Mouse (Mus musculus) lung, postnatal 0 days (tissue): Measurements from ENCODE around the gene Grm8. TPM values are rescaled to one million over a fixed set of nuclear protein-coding genes. Genes with fewer than 3 reads are reported as not detected.

Source experiments
- ATAC-seq: fragments of 200-750 bp; cut with Nextera tagmentation; 2 replicates; pipeline ENCODE4 v1.8.0; 2017; ENCODE audit warnings: moderate library complexity
- DNase-seq: peaks from one replicate; pipeline ENCODE4 v3.0.0-alpha.2; 2016; ENCODE audit warnings: low spot score
- H3K27ac ChIP-seq: fragments of 300-500 bp; sonication (generic); 2 replicates; pipeline ENCODE4 v1.5.1; 2014; ENCODE audit warnings: antibody characterized with exemption, mild to moderate bottlenecking, low read length, mixed read lengths
- H3K27me3 ChIP-seq: fragments of 300-500 bp; sonication (generic); replicated peaks from 2 replicates; pipeline ENCODE4 v1.6.1; 2014; ENCODE audit warnings: low read length, mixed read lengths; ENCODE audit not compliant: insufficient read depth
- H3K36me3 ChIP-seq: fragments of 300-500 bp; sonication (generic); 2 replicates; pipeline ENCODE4 v1.6.1; 2014; ENCODE audit warnings: low read length, mixed read lengths; ENCODE audit not compliant: insufficient read depth
- H3K4me1 ChIP-seq: fragments of 300-500 bp; sonication (generic); 2 replicates; pipeline ENCODE4 v1.6.1; 2014; ENCODE audit warnings: antibody characterized with exemption, low read depth, low read length, mixed read lengths; ENCODE audit not compliant: insufficient read depth
- H3K4me2 ChIP-seq: fragments of 300-500 bp; sonication (generic); replicated peaks from 2 replicates; pipeline ENCODE4 v1.6.1; 2014; ENCODE audit warnings: low read depth, mild to moderate bottlenecking, low read length, moderate library complexity, mixed read lengths
- H3K4me3 ChIP-seq: fragments of 300-500 bp; sonication (generic); 2 replicates; pipeline ENCODE4 v1.5.1; 2014; ENCODE audit warnings: low read depth, low read length
- H3K9ac ChIP-seq: fragments of 300-500 bp; sonication (generic); replicated peaks from 2 replicates; pipeline ENCODE4 v1.6.1; 2014; ENCODE audit warnings: low read depth, mild to moderate bottlenecking
- H3K9me3 ChIP-seq: fragments of 300-500 bp; sonication (generic); 2 replicates; pipeline ENCODE4 v1.6.1; 2016; ENCODE audit warnings: low read length, mixed read lengths
- CTCF ChIP-seq: IDR thresholded peaks from 2 replicates; pipeline ENCODE4 v1.5.1; 2016; ENCODE audit warnings: antibody characterized with exemption, mild to moderate bottlenecking
- EP300 ChIP-seq: IDR thresholded peaks from 2 replicates; pipeline ENCODE4 v1.6.1; 2016; ENCODE audit warnings: antibody characterized with exemption, mild to moderate bottlenecking, control low read depth
- WGBS: fragments of 180-500 bp; shearing (Covaris S2); extraction: QIAGEN DNeasy Blood & Tissue Kit; methylation state at CpG from one replicate; pipeline ENCODE4 v1.1.7; 2014; 5-methylcytosine and 5-hydroxymethylcytosine counted together
- polyA plus RNA-seq: library from polyadenylated mRNA; unstranded; fragments of >200 nt; fragmentation: Nextera tagmentation; extraction: Ambion mirVana; gene quantifications from 2 replicates; pipeline ENCODE4 v1.2.1, GENCODE M21; 2015

Grm8 gene
- polyA plus RNA-seq, 1 experiment from 2014 or later = not detected

DNA sequence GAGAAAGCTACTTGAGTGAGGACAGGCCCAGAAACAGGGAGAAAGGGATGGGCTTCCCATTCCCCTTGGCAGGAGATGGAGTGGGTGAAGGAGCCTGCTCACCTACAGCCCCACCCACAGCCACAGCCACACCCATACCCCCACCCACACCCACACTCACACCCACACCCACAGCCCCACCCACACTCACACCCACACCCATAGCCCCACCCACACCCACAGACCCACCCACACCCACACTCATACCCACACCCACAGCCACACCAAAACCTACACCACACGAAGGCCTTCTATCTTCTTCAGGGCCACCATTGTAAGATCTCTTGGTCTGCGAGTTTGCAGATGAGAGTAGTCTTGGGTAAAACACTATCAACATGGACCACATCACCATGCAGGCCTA is 137.7 kb downstream of the Grm8 start:
- no peak overlapping the region for H3K4me2 ChIP-seq
- WGBS = 92% methylated on average over 2 of the region's 2 CpGs

DNA sequence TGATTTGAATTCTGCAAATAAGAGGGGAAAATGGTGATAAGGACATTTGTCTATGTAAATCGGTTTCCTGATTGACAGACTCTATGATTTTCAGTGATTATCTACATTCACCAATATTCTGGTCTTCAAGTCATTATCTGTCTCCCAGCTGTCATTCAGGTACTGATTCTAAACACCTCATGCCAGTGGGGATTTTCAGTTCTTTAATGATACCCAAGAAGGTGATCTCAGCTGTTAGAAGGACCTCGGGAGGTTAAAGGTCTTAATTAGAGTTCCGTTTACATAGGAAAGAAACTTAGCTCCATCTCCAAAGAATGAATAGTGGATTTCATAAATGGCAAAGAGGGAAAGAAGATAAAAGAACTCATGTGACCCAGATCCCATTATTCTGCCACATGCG is 143.7 kb downstream of the Grm8 start:
- Histone ChIP-seq H3K9ac (no peak overlapping the region), H3K27ac (no peak overlapping the region), H3K36me3 (no peaks in the 10 kb centered on the region), H3K9me3 (no peaks in the 10 kb centered on the region), H3K4me3 (no peak overlapping the region), H3K4me1 (no peaks in the 10 kb centered on the region), H3K27me3 (no peaks in the 10 kb centered on the region), H3K4me2 (no peak overlapping the region)
- TF ChIP-seq CTCF (no peak), EP300 (no peak)
- no peak for DNase-seq
- 73% methylated on average over 4 of the region's 4 CpGs for WGBS
- ATAC-seq = no peak

More for the DNA sequence above, 137.7 kb downstream of the Grm8 start:
- TF ChIP-seq CTCF (no peak), EP300 (no peak)
- Histone ChIP-seq H3K9me3 (no peaks in the 10 kb centered on the region), H3K36me3 (no peaks in the 10 kb centered on the region), H3K27ac (no peak overlapping the region), H3K9ac (no peak overlapping the region), H3K4me3 (no peak overlapping the region), H3K4me1 (no peaks in the 10 kb centered on the region), H3K27me3 (no peaks in the 10 kb centered on the region)
- ATAC-seq = no peak
- DNase-seq = no peak

DNA sequence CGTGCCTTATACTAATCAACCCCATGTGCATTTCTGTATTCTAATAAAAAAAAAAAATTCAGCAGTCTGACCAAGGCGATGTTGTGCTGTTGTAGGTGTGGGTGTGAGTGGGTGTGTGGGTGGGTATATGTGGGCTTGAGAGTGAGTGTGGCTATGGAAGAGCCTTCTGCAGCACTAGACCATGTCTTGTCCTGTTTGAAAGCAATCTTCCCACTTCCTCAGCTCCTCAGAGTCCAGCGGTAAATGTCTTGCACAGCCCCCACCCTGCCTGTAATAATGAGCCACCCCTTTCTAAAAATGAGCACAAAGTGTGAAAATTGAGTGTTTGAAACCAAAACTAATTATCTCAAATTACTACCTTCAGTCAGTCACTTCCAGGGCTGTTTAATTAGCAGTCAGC is 152.4 kb downstream of the Grm8 start:
- ATAC-seq (no peak), DNase-seq (no peak)
- WGBS = 83% methylated on average over 3 of the region's 3 CpGs
- TF ChIP-seq EP300 (no peak), CTCF (no peak)
- H3K27me3 ChIP-seq = no peaks in the 10 kb centered on the region
- H3K4me2 ChIP-seq = no peak overlapping the region
- H3K36me3 ChIP-seq = no peaks in the 10 kb centered on the region
- no peaks in the 10 kb centered on the region for H3K4me1 ChIP-seq
- H3K9me3 ChIP-seq = no peaks in the 10 kb centered on the region
- no peak overlapping the region for H3K4me3 ChIP-seq
- no peak overlapping the region for H3K9ac ChIP-seq
- H3K27ac ChIP-seq = no peak overlapping the region

DNA sequence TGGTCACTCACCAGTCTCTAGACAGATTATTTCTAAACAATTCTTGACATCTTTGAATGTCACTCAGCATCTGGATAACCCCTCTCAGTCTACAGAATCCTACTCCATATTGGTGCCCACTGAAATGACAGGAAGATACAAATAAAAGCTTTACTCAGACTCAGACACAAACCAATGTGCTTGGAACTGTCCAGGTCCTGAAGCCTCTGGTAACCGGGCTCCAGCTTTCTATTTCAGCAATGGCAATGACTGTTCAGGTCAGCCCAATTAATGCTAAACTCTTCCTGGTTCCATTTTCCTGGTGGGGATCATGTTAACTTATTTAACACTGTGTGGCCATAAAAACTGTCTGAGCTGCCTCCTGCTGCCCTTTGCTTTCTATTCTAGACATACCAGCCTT is 153.0 kb downstream of the Grm8 start:
- no peak for DNase-seq
- Histone ChIP-seq H3K27me3 (no peaks in the 10 kb centered on the region), H3K4me2 (no peak overlapping the region), H3K9me3 (no peaks in the 10 kb centered on the region), H3K9ac (no peak overlapping the region), H3K36me3 (no peaks in the 10 kb centered on the region), H3K27ac (no peak overlapping the region), H3K4me3 (no peak overlapping the region), H3K4me1 (no peaks in the 10 kb centered on the region)
- WGBS = 28% methylated on average over 1 of the region's 1 CpGs
- no peak for ATAC-seq
- no peak for TF ChIP-seq CTCF
- TF ChIP-seq EP300 = no peak

DNA sequence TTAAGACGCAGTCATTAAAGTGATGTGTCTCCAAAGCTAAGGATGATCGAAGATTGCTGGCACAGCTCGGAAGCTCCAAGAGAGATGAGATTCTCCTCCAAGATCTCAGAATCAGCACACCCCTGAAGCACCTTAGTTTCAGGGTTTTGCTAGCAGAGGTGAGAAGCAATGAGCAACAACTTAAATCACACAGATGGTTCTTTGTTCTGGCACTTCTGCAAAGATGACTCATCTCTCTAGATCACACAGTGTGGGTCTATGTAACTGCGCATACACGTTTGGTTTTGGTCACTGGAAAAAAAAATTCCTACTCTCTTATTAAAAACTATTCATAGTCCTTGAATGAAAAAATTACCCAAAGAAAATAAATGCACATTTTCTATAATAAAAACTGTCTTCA is 157.6 kb downstream of the Grm8 start:
- H3K27me3 ChIP-seq = no peaks in the 10 kb centered on the region

DNA sequence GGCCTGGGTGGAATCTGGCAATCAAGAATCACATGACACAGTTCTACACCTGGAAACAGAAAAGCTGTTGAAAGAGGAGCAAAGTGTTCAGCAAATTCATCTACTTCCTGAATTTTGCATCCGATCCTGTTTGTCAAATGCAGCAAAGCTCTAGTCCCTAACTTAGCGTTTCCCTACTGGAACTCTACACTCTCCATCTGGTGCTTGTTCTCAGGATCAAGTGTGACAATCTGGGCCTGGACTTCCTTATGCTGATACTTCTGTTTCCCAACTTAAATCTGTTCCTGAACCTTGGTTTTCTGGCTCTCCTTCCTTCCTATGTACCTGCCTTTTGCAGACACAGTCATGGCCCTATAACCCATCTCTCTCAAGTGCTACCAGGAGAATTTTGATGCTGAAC is 166.1 kb downstream of the Grm8 start:
- Histone ChIP-seq H3K36me3 (no peaks in the 10 kb centered on the region), H3K27ac (no peak overlapping the region), H3K9me3 (no peaks in the 10 kb centered on the region), H3K4me2 (no peak overlapping the region), H3K4me3 (no peak overlapping the region), H3K4me1 (no peaks in the 10 kb centered on the region), H3K9ac (no peak overlapping the region), H3K27me3 (no peaks in the 10 kb centered on the region)
- DNase-seq = no peak
- WGBS = 81% methylated on average over 2 of the region's 2 CpGs
- ATAC-seq = no peak
- no peak for TF ChIP-seq CTCF
- TF ChIP-seq EP300 = no peak

More for the DNA sequence above, 157.6 kb downstream of the Grm8 start:
- Histone ChIP-seq H3K27ac (no peak overlapping the region), H3K4me1 (no peaks in the 10 kb centered on the region), H3K4me3 (no peak overlapping the region), H3K36me3 (no peaks in the 10 kb centered on the region), H3K9me3 (no peaks in the 10 kb centered on the region), H3K9ac (no peak overlapping the region), H3K4me2 (no peak overlapping the region)
- DNase-seq (no peak), ATAC-seq (no peak)
- WGBS = 81% methylated on average over 5 of the region's 5 CpGs
- no peak for TF ChIP-seq EP300
- no peak for TF ChIP-seq CTCF

DNA sequence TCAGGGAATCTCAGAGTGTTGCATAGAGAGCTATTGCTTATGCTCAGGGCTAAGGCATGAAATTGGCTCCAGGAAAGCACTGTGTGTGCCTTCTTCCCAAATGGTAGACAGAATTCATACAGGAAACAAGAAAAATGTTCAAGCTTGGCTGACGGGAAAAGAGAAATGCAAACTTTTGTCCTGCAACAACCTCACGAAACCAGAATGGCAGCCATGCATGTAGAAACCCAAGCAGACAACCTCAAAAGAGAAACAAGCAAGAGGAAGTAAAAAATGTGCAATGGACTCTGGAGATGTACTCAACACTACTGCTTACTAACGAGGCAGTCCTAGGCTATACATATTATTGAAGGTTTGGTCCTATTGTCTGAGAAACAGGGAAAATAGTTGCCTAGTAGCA is 167.9 kb downstream of the Grm8 start:
- 85% methylated on average over 3 of the region's 3 CpGs for WGBS
- ATAC-seq = no peak
- H3K4me1 ChIP-seq = no peaks in the 10 kb centered on the region
- H3K4me2 ChIP-seq = no peak overlapping the region
- DNase-seq = no peak
- H3K4me3 ChIP-seq = no peak overlapping the region
- H3K27ac ChIP-seq = no peak overlapping the region
- no peaks in the 10 kb centered on the region for H3K36me3 ChIP-seq
- no peaks in the 10 kb centered on the region for H3K27me3 ChIP-seq
- H3K9ac ChIP-seq = no peak overlapping the region
- no peaks in the 10 kb centered on the region for H3K9me3 ChIP-seq
- TF ChIP-seq CTCF (no peak), EP300 (no peak)
